Mouse (Mus musculus) layer of hippocampus, postnatal 36 days (tissue): ENCODE data around the gene Babam1. TPM values are rescaled to one million over a fixed set of nuclear protein-coding genes. Genes with fewer than 3 reads are reported as not detected.
"Not testable (repeated sequence)": the region's sequence is repeated elsewhere in the genome, so short reads cannot be mapped to it uniquely, and the experiment has no call there.

Experiments used
- DNase-seq, 2 experiments: peaks; one replicate each; pipeline ENCODE4 v3.0.0; 2022
- total RNA-seq, 2 experiments: library from RNA; stranded (reverse); gene quantifications; 2 replicates each; pipeline ENCODE4 v1.2.3; 2021

Gene Babam1
- total RNA-seq, 2 experiments from 2014 or later = 92.1 to 93.4 TPM

DNA sequence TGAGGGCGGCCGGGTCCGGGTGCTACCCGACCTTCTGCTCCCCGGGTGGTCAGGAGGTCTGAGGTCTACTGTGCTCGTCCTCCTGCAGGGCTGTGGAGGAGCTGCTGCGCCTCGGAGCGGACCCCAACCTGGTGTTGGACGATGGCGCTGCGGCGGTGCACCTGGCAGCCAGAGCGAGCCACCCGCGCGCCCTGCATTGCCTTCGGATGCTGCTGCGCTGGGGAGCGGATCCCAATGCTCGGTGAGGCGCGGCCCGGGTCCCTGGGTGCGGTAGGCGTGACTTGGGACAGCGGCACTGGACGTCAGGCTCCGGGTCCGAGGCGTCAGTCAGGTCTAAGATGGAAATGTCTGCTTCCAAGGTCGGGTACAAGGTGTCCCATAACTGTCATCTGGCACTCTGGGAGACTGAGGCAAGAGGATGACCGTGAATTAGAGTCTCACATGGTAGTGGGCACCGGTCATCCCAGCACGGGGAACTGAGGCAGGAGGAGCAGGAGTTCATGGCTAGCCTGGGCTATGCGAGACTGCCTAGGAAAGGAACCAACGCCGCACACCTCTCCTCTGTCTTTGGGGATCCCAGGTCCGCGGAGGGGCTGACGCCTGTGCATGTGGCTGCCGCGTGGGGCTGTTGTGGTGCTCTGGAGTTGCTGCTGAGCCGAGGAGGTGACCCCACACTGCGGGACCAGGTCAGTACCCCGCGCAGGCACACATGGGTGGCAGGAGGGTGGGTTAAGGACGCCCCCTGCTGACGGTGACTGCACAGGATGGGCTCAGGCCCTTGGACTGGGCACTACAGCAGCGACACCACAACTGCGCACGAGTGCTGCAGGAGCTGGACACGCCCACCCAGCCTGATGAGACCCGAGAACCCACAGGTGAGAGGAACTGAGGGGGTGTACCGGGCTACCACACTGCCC, 9.7 kb downstream of the Babam1 start:
- DNase-seq = no peak

- no peak for DNase-seq
These were observed 10.8 kb downstream of the Babam1 start for GRCm38 (mm10) chr8:71407441-71407840.

- DNase-seq = no peak
These were observed 11.6 kb downstream of the Babam1 start for GRCm38 (mm10) chr8:71408231-71408630.

GRCm38 (mm10) chr8:71411535-71412273, 15.0 kb downstream of the Babam1 start:
- DNase-seq = no peak

DNA sequence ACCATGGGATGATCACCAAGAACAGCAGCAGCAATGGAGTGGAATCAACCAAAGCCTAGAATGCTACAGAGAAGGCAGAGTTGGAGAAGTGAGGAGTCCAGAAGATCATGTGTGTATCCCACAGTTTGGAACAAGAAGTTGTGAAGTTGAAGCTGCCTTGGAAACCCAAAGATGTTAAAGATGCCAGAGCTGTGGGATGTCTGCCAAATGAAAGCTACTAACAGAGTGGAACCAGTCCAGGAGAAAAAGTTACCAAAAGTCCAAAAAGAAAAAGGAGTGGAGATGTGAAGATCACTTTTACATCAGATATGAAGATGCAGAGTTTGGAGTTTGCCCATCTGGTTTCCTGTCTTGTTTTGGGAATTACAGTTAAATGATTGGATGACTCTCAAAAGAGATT, 25.5 kb downstream of the Babam1 start:
- no peak for DNase-seq

DNA sequence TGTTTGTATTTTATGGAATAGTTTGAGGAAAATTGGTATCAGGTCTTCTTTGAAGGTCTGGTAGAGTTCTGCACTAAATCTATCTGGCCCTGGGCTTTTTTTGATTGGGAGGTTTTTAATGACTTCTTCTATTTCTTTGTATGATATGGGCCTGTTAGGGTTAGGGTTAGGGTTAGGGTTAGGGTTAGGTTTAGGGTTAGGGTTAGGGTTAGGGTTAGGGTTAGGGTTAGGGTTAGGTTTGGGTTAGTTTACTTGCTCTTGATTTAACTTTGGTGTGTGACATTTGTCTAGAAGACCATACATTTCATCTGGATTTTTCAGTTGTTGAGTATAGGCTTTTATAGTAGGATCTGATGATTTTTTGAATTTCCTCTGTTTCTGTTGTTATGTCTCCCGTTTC, 36.3 kb downstream of the Babam1 start:
- not testable (repeated sequence) for DNase-seq

- DNase-seq = no peak
These were observed 40.4 kb downstream of the Babam1 start for GRCm38 (mm10) chr8:71437041-71437440.

DNA sequence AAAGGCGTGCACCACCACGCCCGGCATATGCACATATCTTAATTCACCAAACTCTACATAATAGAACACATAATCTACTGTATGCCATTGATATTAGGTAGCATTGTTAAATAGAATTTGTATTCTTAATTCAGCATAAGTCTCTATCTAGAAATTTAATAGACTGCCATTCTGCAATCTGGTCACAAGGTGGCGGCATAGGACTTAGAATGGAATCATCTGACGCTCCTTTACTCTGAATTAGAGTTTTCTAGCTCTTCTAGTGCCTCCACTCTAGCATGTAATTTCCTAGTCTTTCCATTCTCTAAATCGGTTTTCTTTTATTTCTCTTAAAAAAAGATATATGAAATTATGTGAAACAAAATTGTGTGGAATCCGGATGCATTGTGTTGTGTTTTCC, 44.7 kb downstream of the Babam1 start:
- DNase-seq = no peak

GRCm38 (mm10) chr8:71445096-71445495, 48.4 kb downstream of the Babam1 start:
- no peak for DNase-seq

- no peak for DNase-seq
These were observed 54.7 kb downstream of the Babam1 start for GRCm38 (mm10) chr8:71451337-71451736.

GRCm38 (mm10) chr8:71451777-71452176, 55.1 kb downstream of the Babam1 start:
- DNase-seq = no peak

- DNase-seq = no peak
These were observed 56.0 kb downstream of the Babam1 start for GRCm38 (mm10) chr8:71452669-71453068.

Other genes with a start within 250 kb of the Babam1 start
- gene Myo9b, start 124.1 kb upstream of the Babam1 start, total RNA-seq = 10 to 100 TPM; 32.9 to 36.4 TPM
- gene Haus8, start 123.9 kb upstream of the Babam1 start, total RNA-seq = 1 to 10 TPM; 7.8 to 9.9 TPM
- 100 to 1,000 TPM; 105 to 108 TPM for gene Use1, start 30.0 kb upstream of the Babam1 start, total RNA-seq
- 10 to 100 TPM; 12.1 to 14.1 TPM for gene Ocel1, start 25.6 kb upstream of the Babam1 start, total RNA-seq
- 10 to 100 TPM; 42.6 to 47.1 TPM for gene Nr2f6, start 14.9 kb upstream of the Babam1 start, total RNA-seq
- gene Ushbp1, start 1.1 kb upstream of the Babam1 start, total RNA-seq = 1 to 10 TPM; 3.6 to 5.1 TPM
- gene Ankle1, start 9.1 kb downstream of the Babam1 start, total RNA-seq = under 1 TPM; 0.27 to 0.46 TPM
- 100 to 1,000 TPM; 274 to 278 TPM for gene Abhd8, start 66.8 kb downstream of the Babam1 start, total RNA-seq
- gene Mrpl34, start 68.1 kb downstream of the Babam1 start, total RNA-seq = 10 to 100 TPM; 49.6 to 52.1 TPM
- 10 to 100 TPM; 87.6 to 93.5 TPM for gene Dda1, start 72.3 kb downstream of the Babam1 start, total RNA-seq
- gene Ano8, start 89.1 kb downstream of the Babam1 start, total RNA-seq = 10 to 100 TPM; 54.3 to 55.1 TPM
- 10 to 100 TPM; 31.7 to 33.3 TPM for gene Gtpbp3, start 91.2 kb downstream of the Babam1 start, total RNA-seq
- 1 to 10 TPM; 6.3 to 6.7 TPM for gene Plvap, start 114.9 kb downstream of the Babam1 start, total RNA-seq
- not detected for gene Ccdc194, start 128.8 kb downstream of the Babam1 start, total RNA-seq
- 1 to 10 TPM; 3.0 to 5.8 TPM for gene Bst2, start 140.6 kb downstream of the Babam1 start, total RNA-seq
- gene Mvb12a, start 146.1 kb downstream of the Babam1 start, total RNA-seq = 10 to 100 TPM; 30.1 to 34.7 TPM
- gene Tmem221, start 162.0 kb downstream of the Babam1 start, total RNA-seq = not detected
- not detected for gene Nxnl1, start 169.7 kb downstream of the Babam1 start, total RNA-seq
- gene Slc27a1, start 172.0 kb downstream of the Babam1 start, total RNA-seq = 100 to 1,000 TPM; 109 to 123 TPM
- 10 to 100 TPM; 31.0 to 35.8 TPM for gene Pgls, start 195.3 kb downstream of the Babam1 start, total RNA-seq
- gene Fam129c, start 200.8 kb downstream of the Babam1 start, total RNA-seq = 1 to 10 TPM; 3.7 to 4.5 TPM
- 10 to 100 TPM; 52.3 to 55.6 TPM for gene Colgalt1, start 214.1 kb downstream of the Babam1 start, total RNA-seq